Mouse (Mus musculus): Measurements from ENCODE around the gene Bcl2. TPM values are rescaled to one million over a fixed set of nuclear protein-coding genes. Genes with fewer than 3 reads are reported as not detected.
A peak's percentile ranks its signal among the peaks of the same experiment; 100 is the strongest.

The Bcl2 gene
- total RNA-seq, 2 experiments from 2014 or later: 3.7 to 4.4 TPM

GRCm38 (mm10) chr1:106682829-106683228, 31.2 kb downstream of the Bcl2 start:
- DNase-seq (ENCODE audit: low spot score): no peak
- intact Hi-C loops (cut with DNase I): no loop called here

- intact Hi-C loops (cut with DNase I): no loop called here
- no peak for DNase-seq (ENCODE audit: low spot score)
Measured at GRCm38 (mm10) chr1:106679800-106680515, 34.1 kb downstream of the Bcl2 start.

- intact Hi-C loops (cut with DNase I): no loop called here
- no peak for DNase-seq (ENCODE audit: low spot score)
Measured at GRCm38 (mm10) chr1:106678060-106678478, 36.0 kb downstream of the Bcl2 start.

- intact Hi-C loops (cut with DNase I): no loop called here
- DNase-seq (ENCODE audit: low spot score): no peak
Measured at GRCm38 (mm10) chr1:106666140-106667088, 47.7 kb downstream of the Bcl2 start.

- intact Hi-C loops (cut with DNase I): no loop called here
- no peak for DNase-seq (ENCODE audit: low spot score)
Measured at GRCm38 (mm10) chr1:106664978-106665377, 49.1 kb downstream of the Bcl2 start.

- intact Hi-C loops (cut with DNase I): no loop called here
Measured at GRCm38 (mm10) chr1:106662486-106662885, 51.6 kb downstream of the Bcl2 start.

GRCm38 (mm10) chr1:106658293-106658847, 55.7 kb downstream of the Bcl2 start:
- intact Hi-C loops (cut with DNase I): no loop called here
- no peak for DNase-seq (ENCODE audit: low spot score)

More at GRCm38 (mm10) chr1:106662486-106662885, 51.6 kb downstream of the Bcl2 start:
- DNase-seq (ENCODE audit: low spot score): no peak

GRCm38 (mm10) chr1:106656207-106656738, 57.8 kb downstream of the Bcl2 start:
- no peak for DNase-seq (ENCODE audit: low spot score)
- intact Hi-C loops (cut with DNase I): no loop called here

- intact Hi-C loops (cut with DNase I): no loop called here
- no peak for DNase-seq (ENCODE audit: low spot score)
Measured at GRCm38 (mm10) chr1:106654254-106654653, 59.8 kb downstream of the Bcl2 start.

GRCm38 (mm10) chr1:106653441-106653860, 60.6 kb downstream of the Bcl2 start:
- peak; percentile 9 for DNase-seq (ENCODE audit: low spot score)
- intact Hi-C loops (cut with DNase I): no loop called here

- intact Hi-C loops (cut with DNase I): no loop called here
- DNase-seq (ENCODE audit: low spot score): no peak
Measured at GRCm38 (mm10) chr1:106651211-106651610, 62.9 kb downstream of the Bcl2 start.

- DNase-seq (ENCODE audit: low spot score): no peak
- intact Hi-C loops (cut with DNase I): no loop called here
Measured at GRCm38 (mm10) chr1:106650427-106650826, 63.6 kb downstream of the Bcl2 start.

GRCm38 (mm10) chr1:106647336-106647735, 66.7 kb downstream of the Bcl2 start:
- intact Hi-C loops (cut with DNase I): no loop called here
- DNase-seq (ENCODE audit: low spot score): no peak

GRCm38 (mm10) chr1:106644566-106644965, 69.5 kb downstream of the Bcl2 start:
- DNase-seq (ENCODE audit: low spot score): no peak
- intact Hi-C loops (cut with DNase I): no loop called here

GRCm38 (mm10) chr1:106643527-106643926, 70.5 kb downstream of the Bcl2 start:
- intact Hi-C loops (cut with DNase I): no loop called here
- DNase-seq (ENCODE audit: low spot score): no peak

GRCm38 (mm10) chr1:106640577-106640976, 73.5 kb downstream of the Bcl2 start:
- intact Hi-C loops (cut with DNase I): no loop called here
- no peak for DNase-seq (ENCODE audit: low spot score)

- intact Hi-C loops (cut with DNase I): no loop called here
- DNase-seq (ENCODE audit: low spot score): no peak
Measured at GRCm38 (mm10) chr1:106637705-106638104, 76.4 kb downstream of the Bcl2 start.

- intact Hi-C loops (cut with DNase I): no loop called here
- no peak for DNase-seq (ENCODE audit: low spot score)
Measured at GRCm38 (mm10) chr1:106636714-106637113, 77.4 kb downstream of the Bcl2 start.

- DNase-seq (ENCODE audit: low spot score): no peak
- intact Hi-C loops (cut with DNase I): no loop called here
Measured at GRCm38 (mm10) chr1:106633207-106633606, 80.9 kb downstream of the Bcl2 start.

- DNase-seq (ENCODE audit: low spot score): no peak
- intact Hi-C loops (cut with DNase I): no loop called here
Measured at GRCm38 (mm10) chr1:106631869-106632463, 82.1 kb downstream of the Bcl2 start.
